Mouse (Mus musculus) midbrain, embryonic 13.5 days (tissue): ENCODE measurements at regions not wholly inside any gene's neighbourhood (a gene's known extent, or its start where the extent isn't known, plus 50 kb on each side); places are given as distances from the start of the nearest gene placed in this dataset.
"Not testable (repeated sequence)": the region's sequence is repeated elsewhere in the genome, so short reads cannot be mapped to it uniquely, and the experiment has no call there.

Experiments used
- ATAC-seq: fragments of 200-750 bp; cut with Nextera tagmentation; 2 replicates; pipeline ENCODE4 v1.8.0; 2017; ENCODE audit warnings: mild to moderate bottlenecking, moderate TSS enrichment, moderate library complexity
- H3K27ac ChIP-seq: fragments of 300-500 bp; sonication (generic); 2 replicates; pipeline ENCODE4 v1.5.1; 2015; ENCODE audit warnings: inconsistent platforms, mild to moderate bottlenecking, moderate library complexity
- H3K27me3 ChIP-seq: fragments of 300-500 bp; sonication (generic); 2 replicates; pipeline ENCODE4 v1.6.1; 2015; ENCODE audit warnings: mild to moderate bottlenecking, inconsistent platforms
- H3K36me3 ChIP-seq: fragments of 300-500 bp; sonication (generic); 2 replicates; pipeline ENCODE4 v1.6.1; 2015; ENCODE audit warnings: mild to moderate bottlenecking, inconsistent platforms
- H3K4me1 ChIP-seq: fragments of 300-500 bp; sonication (generic); replicated peaks from 2 replicates; pipeline ENCODE4 v1.6.1; 2015; ENCODE audit warnings: inconsistent platforms
- H3K4me2 ChIP-seq: fragments of 300-500 bp; sonication (generic); replicated peaks from 2 replicates; pipeline ENCODE4 v1.6.1; 2015; ENCODE audit warnings: moderate library complexity, mild to moderate bottlenecking, inconsistent platforms
- H3K4me3 ChIP-seq: fragments of 300-500 bp; sonication (generic); replicated peaks from 2 replicates; pipeline ENCODE4 v1.5.1; 2015; ENCODE audit warnings: mild to moderate bottlenecking, inconsistent platforms
- H3K9ac ChIP-seq: fragments of 300-500 bp; sonication (generic); replicated peaks from 2 replicates; pipeline ENCODE4 v1.6.1; 2015; ENCODE audit warnings: mild to moderate bottlenecking, inconsistent platforms
- H3K9me3 ChIP-seq: fragments of 300-500 bp; sonication (generic); 2 replicates; pipeline ENCODE4 v1.6.1; 2016; ENCODE audit warnings: mild to moderate bottlenecking, inconsistent platforms
- WGBS: fragments of 180-500 bp; shearing (Covaris S2); methylation state at CpG from one replicate; pipeline ENCODE4 v1.1.7; 2015; 5-methylcytosine and 5-hydroxymethylcytosine counted together

- Histone ChIP-seq H3K4me2 (no peak overlapping the region), H3K9ac (no peak overlapping the region), H3K27ac (no peak overlapping the region), H3K4me1 (no peaks in the 10 kb centered on the region), H3K9me3 (no peaks in the 10 kb centered on the region), H3K36me3 (no peaks in the 10 kb centered on the region), H3K4me3 (no peak overlapping the region), H3K27me3 (no peaks in the 10 kb centered on the region)
- WGBS, result 97% methylated on average over 2 of the region's 2 CpGs
- no peak for ATAC-seq
Observed at GRCm38 (mm10) chr5:26597991-26598390, 219.0 kb upstream of the Dpp6 start.

DNA sequence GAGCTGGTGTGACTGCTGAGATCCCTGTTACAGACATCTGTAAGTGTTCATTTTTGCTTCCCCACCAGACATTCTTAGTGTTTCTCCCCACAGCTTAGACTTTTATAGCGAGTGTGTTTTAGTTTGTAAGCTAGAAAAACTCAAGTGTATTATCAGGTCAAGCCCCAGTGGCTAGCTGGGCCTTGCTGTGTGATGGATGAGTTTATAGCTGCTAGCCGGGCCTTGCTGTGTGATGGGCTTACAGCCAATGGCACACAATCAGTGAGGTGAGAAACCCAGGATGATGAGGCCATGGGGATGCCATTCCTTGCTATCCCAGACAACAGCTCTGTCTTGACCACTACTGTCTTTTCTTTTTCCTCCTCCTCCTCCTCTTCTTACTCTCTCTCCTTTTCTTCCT lies 197.7 kb upstream of the Dpp6 start:
- H3K27ac ChIP-seq, result no peak overlapping the region
- no peak overlapping the region for H3K9ac ChIP-seq
- H3K4me1 ChIP-seq, result no peaks in the 10 kb centered on the region
- H3K36me3 ChIP-seq, result no peaks in the 10 kb centered on the region
- ATAC-seq, result no peak
- H3K4me2 ChIP-seq, result no peak overlapping the region
- no peaks in the 10 kb centered on the region for H3K9me3 ChIP-seq
- no peaks in the 10 kb centered on the region for H3K27me3 ChIP-seq
- 78% methylated on average over 2 of the region's 2 CpGs for WGBS
- no peak overlapping the region for H3K4me3 ChIP-seq

GRCm38 (mm10) chr5:26622116-26622515 lies 194.9 kb upstream of the Dpp6 start:
- ATAC-seq, result no peak
- Histone ChIP-seq H3K27ac (no peak overlapping the region), H3K9me3 (no peaks in the 10 kb centered on the region)

DNA sequence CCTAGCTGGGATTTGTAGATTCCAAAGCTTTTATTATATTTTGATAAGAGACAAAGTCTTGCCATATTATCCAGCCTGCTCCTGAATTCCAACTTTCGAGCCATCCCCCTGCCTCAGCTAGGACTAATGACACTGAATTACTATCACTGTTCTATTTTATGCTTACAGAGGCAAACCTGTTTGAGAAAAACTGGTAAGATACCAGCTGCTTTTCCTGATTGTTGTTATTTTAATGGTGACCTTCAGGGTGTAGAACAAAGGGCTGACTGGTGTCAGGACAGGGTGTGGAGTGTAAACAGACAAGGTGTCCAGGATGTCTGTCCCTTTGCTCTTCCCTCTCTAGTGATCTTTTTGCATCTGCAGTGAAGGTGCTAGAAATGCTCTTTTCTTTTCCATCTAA lies 145.5 kb upstream of the Dpp6 start:
- ATAC-seq, result no peak
- no peaks in the 10 kb centered on the region for H3K9me3 ChIP-seq
- H3K4me2 ChIP-seq, result no peak overlapping the region
- no peaks in the 10 kb centered on the region for H3K27me3 ChIP-seq
- no peaks in the 10 kb centered on the region for H3K4me1 ChIP-seq
- WGBS, result 73% methylated on average over 1 of the region's 1 CpGs
- H3K4me3 ChIP-seq, result no peak overlapping the region
- H3K9ac ChIP-seq, result no peak overlapping the region
- no peaks in the 10 kb centered on the region for H3K36me3 ChIP-seq
- H3K27ac ChIP-seq, result no peak overlapping the region

More at GRCm38 (mm10) chr5:26622116-26622515, 194.9 kb upstream of the Dpp6 start:
- H3K4me3 ChIP-seq, result no peak overlapping the region
- no peak overlapping the region for H3K4me2 ChIP-seq
- no peaks in the 10 kb centered on the region for H3K4me1 ChIP-seq
- H3K27me3 ChIP-seq, result no peaks in the 10 kb centered on the region
- 50% methylated on average over 2 of the region's 2 CpGs for WGBS
- no peaks in the 10 kb centered on the region for H3K36me3 ChIP-seq
- H3K9ac ChIP-seq, result no peak overlapping the region

DNA sequence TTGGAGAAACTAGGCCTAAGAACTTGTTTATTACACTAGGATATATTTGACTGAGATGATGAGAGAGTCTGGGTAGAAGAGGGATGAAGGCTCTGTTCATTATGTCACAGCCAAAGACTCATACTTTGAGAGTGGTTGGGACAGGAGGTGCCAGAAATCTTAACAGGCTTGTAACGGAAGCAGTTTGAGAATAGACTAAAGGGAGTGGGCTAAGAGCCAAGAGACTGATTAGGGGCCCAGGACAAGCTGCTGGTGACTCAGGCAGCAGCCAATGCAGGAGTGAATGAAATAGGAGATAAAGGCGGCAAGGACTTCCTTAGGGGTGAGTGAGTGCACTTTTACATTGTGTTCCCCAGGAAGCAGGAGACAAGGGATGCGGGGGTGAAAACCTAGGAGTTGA lies 127.2 kb upstream of the Dpp6 start:
- Histone ChIP-seq H3K27me3 (no peaks in the 10 kb centered on the region), H3K27ac (no peak overlapping the region), H3K36me3 (no peaks in the 10 kb centered on the region), H3K4me2 (no peak overlapping the region), H3K9me3 (no peaks in the 10 kb centered on the region), H3K4me1 (peaks cover 6% of the 10 kb centered on the region; the same call in 1 of the 2 replicates), H3K9ac (no peak overlapping the region), H3K4me3 (no peak overlapping the region)
- no peak for ATAC-seq
- WGBS, result 50% methylated on average over 3 of the region's 3 CpGs

- Histone ChIP-seq H3K27ac (no peak overlapping the region), H3K27me3 (no peaks in the 10 kb centered on the region), H3K4me2 (no peak overlapping the region), H3K4me1 (peaks cover 6% of the 10 kb centered on the region; the same call in 1 of the 2 replicates), H3K36me3 (no peaks in the 10 kb centered on the region), H3K9ac (no peak overlapping the region), H3K9me3 (no peaks in the 10 kb centered on the region), H3K4me3 (no peak overlapping the region)
- WGBS, result 92% methylated on average over 1 of the region's 1 CpGs
- ATAC-seq, result no peak
Observed at GRCm38 (mm10) chr5:26691121-26691520, 125.9 kb upstream of the Dpp6 start.

- no peaks in the 10 kb centered on the region for H3K27me3 ChIP-seq
- no peak overlapping the region for H3K4me3 ChIP-seq
- ATAC-seq, result no peak
- no peaks in the 10 kb centered on the region for H3K36me3 ChIP-seq
- no peak overlapping the region for H3K9ac ChIP-seq
- H3K4me1 ChIP-seq, result peaks cover 6% of the 10 kb centered on the region; the same call in 1 of the 2 replicates
- no peak overlapping the region for H3K27ac ChIP-seq
- H3K9me3 ChIP-seq, result no peaks in the 10 kb centered on the region
- WGBS, result 12% methylated on average over 5 of the region's 5 CpGs
- no peak overlapping the region for H3K4me2 ChIP-seq
Observed at GRCm38 (mm10) chr5:26692013-26692412, 125.0 kb upstream of the Dpp6 start.

DNA sequence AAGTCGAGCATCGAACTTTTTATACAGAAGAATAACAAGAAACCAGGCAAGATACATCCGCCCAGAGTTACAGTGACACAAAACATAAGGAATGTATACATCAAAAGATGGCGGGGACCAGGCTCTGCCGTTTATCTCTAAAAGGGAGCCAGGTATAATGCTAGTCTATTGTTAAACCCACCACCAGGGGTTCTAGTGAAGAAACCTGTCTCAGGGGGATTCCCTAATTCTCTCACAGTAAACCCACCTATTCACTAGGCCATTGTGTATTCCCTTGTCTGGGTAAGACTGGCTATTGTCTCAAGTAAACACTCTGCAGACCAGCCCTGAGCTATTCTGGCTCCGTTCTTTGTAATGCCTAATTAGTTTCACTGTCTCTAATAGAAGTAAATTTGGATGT lies 113.4 kb upstream of the Dpp6 start:
- H3K27me3 ChIP-seq, H3K4me2 ChIP-seq, H3K4me1 ChIP-seq, H3K4me3 ChIP-seq, H3K27ac ChIP-seq, H3K36me3 ChIP-seq, H3K9me3 ChIP-seq, H3K9ac ChIP-seq, ATAC-seq: not testable (repeated sequence)
- 63% methylated on average over 6 of the region's 6 CpGs for whole genome bisulfite sequencing

- Histone ChIP-seq H3K4me2 (no peak overlapping the region), H3K4me3 (no peak overlapping the region), H3K4me1 (no peaks in the 10 kb centered on the region), H3K36me3 (no peaks in the 10 kb centered on the region), H3K9ac (no peak overlapping the region), H3K27me3 (no peaks in the 10 kb centered on the region), H3K9me3 (no peaks in the 10 kb centered on the region), H3K27ac (no peak overlapping the region)
- WGBS, result 83% methylated on average over 2 of the region's 2 CpGs
- ATAC-seq, result no peak
Observed at GRCm38 (mm10) chr5:26707661-26708060, 109.3 kb upstream of the Dpp6 start.

- no peak for ATAC-seq
- Histone ChIP-seq H3K4me2 (no peak overlapping the region), H3K36me3 (no peaks in the 10 kb centered on the region), H3K4me1 (no peaks in the 10 kb centered on the region), H3K4me3 (no peak overlapping the region), H3K27ac (no peak overlapping the region), H3K9ac (no peak overlapping the region), H3K9me3 (no peaks in the 10 kb centered on the region), H3K27me3 (no peaks in the 10 kb centered on the region)
- WGBS, result 51% methylated on average over 2 of the region's 2 CpGs
Observed at GRCm38 (mm10) chr5:26724491-26724890, 92.5 kb upstream of the Dpp6 start.

DNA sequence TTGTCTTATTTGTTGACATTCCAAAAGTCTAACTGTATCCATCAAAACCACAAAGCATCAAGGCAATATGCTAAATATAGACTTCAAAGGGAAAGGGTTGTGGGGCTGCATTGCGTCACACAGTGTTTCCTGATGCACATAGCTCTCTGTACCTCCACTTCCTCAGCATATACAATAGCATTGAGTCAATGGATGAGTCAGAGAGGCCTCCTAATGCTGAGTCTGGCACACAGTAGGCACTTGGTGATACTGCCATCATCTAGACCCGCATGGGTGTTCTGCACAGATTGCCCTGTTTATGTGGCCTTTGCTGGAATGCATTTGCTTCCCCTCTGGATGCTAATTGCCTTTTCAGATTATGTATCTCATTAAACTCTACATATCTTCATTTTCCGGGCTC lies 91.0 kb upstream of the Dpp6 start:
- Histone ChIP-seq H3K9ac (no peak overlapping the region), H3K4me1 (no peaks in the 10 kb centered on the region), H3K4me2 (no peak overlapping the region), H3K27ac (no peak overlapping the region), H3K9me3 (no peaks in the 10 kb centered on the region), H3K36me3 (no peaks in the 10 kb centered on the region), H3K4me3 (no peak overlapping the region), H3K27me3 (no peaks in the 10 kb centered on the region)
- WGBS, result 86% methylated on average over 3 of the region's 3 CpGs
- ATAC-seq, result no peak

DNA sequence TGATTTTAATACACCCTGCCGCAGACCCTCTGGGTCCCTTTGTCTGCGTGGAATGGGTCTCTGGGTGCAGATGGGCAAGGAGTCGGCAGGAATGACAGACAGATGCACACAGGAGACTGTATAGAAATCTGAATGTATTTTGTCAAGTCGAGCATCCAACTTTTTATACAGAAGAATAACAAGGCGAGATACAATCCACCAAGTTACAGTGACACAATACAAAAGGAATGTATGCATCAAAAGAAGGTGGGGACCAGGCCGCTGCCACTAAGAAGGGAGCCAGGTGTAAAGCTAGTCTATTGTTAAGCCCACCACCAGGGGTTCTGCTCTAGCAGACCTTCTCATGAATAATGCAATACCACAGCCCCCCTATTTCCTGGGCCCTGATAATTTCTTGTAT lies 65.8 kb upstream of the Dpp6 start:
- not testable (repeated sequence) for H3K9me3 ChIP-seq, H3K4me1 ChIP-seq, H3K4me2 ChIP-seq, H3K36me3 ChIP-seq, ATAC-seq, H3K27me3 ChIP-seq, H3K27ac ChIP-seq, H3K9ac ChIP-seq, H3K4me3 ChIP-seq
- WGBS, result 70% methylated on average over 6 of the region's 6 CpGs

GRCm38 (mm10) chr5:26751601-26752305 lies 65.2 kb upstream of the Dpp6 start:
- H3K27me3 ChIP-seq, H3K36me3 ChIP-seq, H3K4me2 ChIP-seq, H3K9ac ChIP-seq, H3K4me1 ChIP-seq, H3K9me3 ChIP-seq, H3K27ac ChIP-seq, ATAC-seq, H3K4me3 ChIP-seq: not testable (repeated sequence)
- 59% methylated on average over 6 of the region's 6 CpGs for WGBS
